Mouse (Mus musculus): ENCODE data around the gene Olfr539. TPM values are rescaled to one million over a fixed set of nuclear protein-coding genes. Genes with fewer than 3 reads are reported as not detected.
"Not testable (repeated sequence)": the region's sequence is repeated elsewhere in the genome, so short reads cannot be mapped to it uniquely, and the experiment has no call there.

Olfr539 gene
- polyA plus RNA-seq (2015; fragmentation: Nextera tagmentation; extraction: Ambion mirVana): 0.01 TPM in 2 replicates

GRCm38 (mm10) chr7:140659630-140660029, at the start of gene Olfr539:
Gene Olfr539, plus strand, starts transcription at chr7:140659930.
- no peak for ATAC-seq (ENCODE audit: low FRiP score)
- Histone ChIP-seq H3K4me1 (no peaks in the 10 kb centered on the region), H3K27ac (replicated peaks) (no peak within 1 kb of the TSS), H3K4me3 (replicated peaks) (no peak within 1 kb of the TSS), H3K36me3 (no peaks in the 10 kb centered on the region), H3K9me3 (replicated peaks) (no peaks in the 10 kb centered on the region), H3K9ac (replicated peaks) (no peak within 1 kb of the TSS), H3K4me2 (no peak within 1 kb of the TSS), H3K27me3 (replicated peaks) (no peaks in the 10 kb centered on the region)
- 72% methylated on average over 4 of the region's 4 CpGs for WGBS

GRCm38 (mm10) chr7:140628670-140629069, 31.1 kb upstream of the Olfr539 start, which contains the start of gene Olfr61:
Gene Olfr61, plus strand, starts transcription at chr7:140628970.
- not testable (repeated sequence) for H3K9ac ChIP-seq (replicated peaks); H3K4me2 ChIP-seq; ATAC-seq (ENCODE audit: low FRiP score); H3K4me1 ChIP-seq; H3K4me3 ChIP-seq (replicated peaks); H3K27me3 ChIP-seq (replicated peaks); H3K36me3 ChIP-seq; H3K27ac ChIP-seq (replicated peaks); H3K9me3 ChIP-seq (replicated peaks)
- 89% methylated on average over 3 of the region's 3 CpGs for WGBS

GRCm38 (mm10) chr7:140630559-140630958, 29.2 kb upstream of the Olfr539 start:
- H3K27ac ChIP-seq (replicated peaks): no peak overlapping the region
- H3K4me1 ChIP-seq: no peaks in the 10 kb centered on the region
- H3K4me3 ChIP-seq (replicated peaks): no peak overlapping the region
- no peak overlapping the region for H3K4me2 ChIP-seq
- WGBS: 84% methylated on average over 1 of the region's 1 CpGs
- ATAC-seq (ENCODE audit: low FRiP score): no peak
- no peaks in the 10 kb centered on the region for H3K9me3 ChIP-seq (replicated peaks)
- H3K9ac ChIP-seq (replicated peaks): no peak overlapping the region
- H3K27me3 ChIP-seq (replicated peaks): no peaks in the 10 kb centered on the region
- H3K36me3 ChIP-seq: no peaks in the 10 kb centered on the region

GRCm38 (mm10) chr7:140646152-140646551, 13.6 kb upstream of the Olfr539 start, which contains the start of gene Olfr53:
Gene Olfr53, plus strand, starts transcription at chr7:140646452.
- 87% methylated on average over 1 of the region's 1 CpGs for WGBS
- no peaks in the 10 kb centered on the region for H3K4me1 ChIP-seq

GRCm38 (mm10) chr7:140670693-140671092, 11.0 kb downstream of the Olfr539 start:
- not testable (repeated sequence) for H3K36me3 ChIP-seq; H3K27ac ChIP-seq (replicated peaks); H3K9me3 ChIP-seq (replicated peaks); H3K27me3 ChIP-seq (replicated peaks); H3K4me2 ChIP-seq; ATAC-seq (ENCODE audit: low FRiP score); H3K4me3 ChIP-seq (replicated peaks); H3K4me1 ChIP-seq; H3K9ac ChIP-seq (replicated peaks)
- WGBS: 95% methylated on average over 3 of the region's 3 CpGs

More at GRCm38 (mm10) chr7:140646152-140646551, 13.6 kb upstream of the Olfr539 start, which contains the start of gene Olfr53:
- Histone ChIP-seq H3K9ac (replicated peaks) (no peak within 1 kb of the TSS), H3K27ac (replicated peaks) (no peak within 1 kb of the TSS), H3K9me3 (replicated peaks) (no peaks in the 10 kb centered on the region), H3K27me3 (replicated peaks) (no peaks in the 10 kb centered on the region), H3K4me3 (replicated peaks) (no peak within 1 kb of the TSS), H3K36me3 (no peaks in the 10 kb centered on the region), H3K4me2 (no peak within 1 kb of the TSS)
- no peak for ATAC-seq (ENCODE audit: low FRiP score)

GRCm38 (mm10) chr7:140675863-140676262, 16.1 kb downstream of the Olfr539 start:
- Histone ChIP-seq H3K27ac (replicated peaks) (no peak overlapping the region), H3K4me2 (peak overlapping the region; percentile 40), H3K9me3 (replicated peaks) (no peaks in the 10 kb centered on the region), H3K27me3 (replicated peaks) (no peaks in the 10 kb centered on the region), H3K4me3 (replicated peaks) (no peak overlapping the region), H3K9ac (replicated peaks) (0 out of 2 replicates have a peak overlapping the region, but pooled peaks have one; percentile 11), H3K36me3 (no peaks in the 10 kb centered on the region), H3K4me1 (no peaks in the 10 kb centered on the region)
- ATAC-seq (ENCODE audit: low FRiP score): no peak
- 0% methylated on average over 6 of the region's 6 CpGs for WGBS

- H3K9me3 ChIP-seq (replicated peaks); H3K36me3 ChIP-seq; H3K27me3 ChIP-seq (replicated peaks); ATAC-seq (ENCODE audit: low FRiP score); H3K27ac ChIP-seq (replicated peaks); H3K9ac ChIP-seq (replicated peaks); H3K4me2 ChIP-seq; H3K4me1 ChIP-seq; H3K4me3 ChIP-seq (replicated peaks): not testable (repeated sequence)
- 74% methylated on average over 4 of the region's 4 CpGs for WGBS
Measured at GRCm38 (mm10) chr7:140679591-140679990, 19.9 kb downstream of the Olfr539 start.

GRCm38 (mm10) chr7:140681651-140682050, 21.9 kb downstream of the Olfr539 start, which contains the start of gene Olfr45:
Gene Olfr45, plus strand, starts transcription at chr7:140681951.
- H3K9me3 ChIP-seq (replicated peaks): no peaks in the 10 kb centered on the region
- H3K27ac ChIP-seq (replicated peaks): no peak within 1 kb of the TSS
- H3K4me1 ChIP-seq: no peaks in the 10 kb centered on the region
- 97% methylated on average over 1 of the region's 1 CpGs for WGBS
- no peak for ATAC-seq (ENCODE audit: low FRiP score)
- no peak within 1 kb of the TSS for H3K4me3 ChIP-seq (replicated peaks)
- H3K4me2 ChIP-seq: no peak within 1 kb of the TSS
- no peak within 1 kb of the TSS for H3K9ac ChIP-seq (replicated peaks)
- no peaks in the 10 kb centered on the region for H3K36me3 ChIP-seq
- H3K27me3 ChIP-seq (replicated peaks): no peaks in the 10 kb centered on the region

GRCm38 (mm10) chr7:140696967-140697366, 37.2 kb downstream of the Olfr539 start, which contains the start of gene Olfr541:
Gene Olfr541, plus strand, starts transcription at chr7:140697267.
- Histone ChIP-seq H3K27me3 (replicated peaks) (no peaks in the 10 kb centered on the region), H3K4me2 (no peak within 1 kb of the TSS), H3K9me3 (replicated peaks) (no peaks in the 10 kb centered on the region), H3K27ac (replicated peaks) (no peak within 1 kb of the TSS), H3K4me3 (replicated peaks) (no peak within 1 kb of the TSS), H3K9ac (replicated peaks) (no peak within 1 kb of the TSS), H3K4me1 (no peaks in the 10 kb centered on the region), H3K36me3 (no peaks in the 10 kb centered on the region)
- no peak for ATAC-seq (ENCODE audit: low FRiP score)

- no peaks in the 10 kb centered on the region for H3K9me3 ChIP-seq (replicated peaks)
- no peak overlapping the region for H3K4me3 ChIP-seq (replicated peaks)
- no peak overlapping the region for H3K27ac ChIP-seq (replicated peaks)
- no peak overlapping the region for H3K9ac ChIP-seq (replicated peaks)
- no peak for ATAC-seq (ENCODE audit: low FRiP score)
- no peaks in the 10 kb centered on the region for H3K4me1 ChIP-seq
- no peak overlapping the region for H3K4me2 ChIP-seq
- H3K27me3 ChIP-seq (replicated peaks): no peaks in the 10 kb centered on the region
- WGBS: 21% methylated on average over 2 of the region's 2 CpGs
- no peaks in the 10 kb centered on the region for H3K36me3 ChIP-seq
Measured at GRCm38 (mm10) chr7:140706348-140706747, 46.6 kb downstream of the Olfr539 start.

- H3K27me3 ChIP-seq (replicated peaks): no peaks in the 10 kb centered on the region
- H3K4me3 ChIP-seq (replicated peaks): no peak overlapping the region
- no peak overlapping the region for H3K27ac ChIP-seq (replicated peaks)
- no peaks in the 10 kb centered on the region for H3K9me3 ChIP-seq (replicated peaks)
- no peak for ATAC-seq (ENCODE audit: low FRiP score)
- H3K9ac ChIP-seq (replicated peaks): no peak overlapping the region
- H3K4me1 ChIP-seq: no peaks in the 10 kb centered on the region
- H3K36me3 ChIP-seq: no peaks in the 10 kb centered on the region
- no peak overlapping the region for H3K4me2 ChIP-seq
- WGBS: 84% methylated on average over 6 of the region's 6 CpGs
Measured at GRCm38 (mm10) chr7:140707536-140708284, 48.0 kb downstream of the Olfr539 start.
